Mouse (Mus musculus): ENCODE results near the gene Cox7a2.

Cox7a2 gene

DNA sequence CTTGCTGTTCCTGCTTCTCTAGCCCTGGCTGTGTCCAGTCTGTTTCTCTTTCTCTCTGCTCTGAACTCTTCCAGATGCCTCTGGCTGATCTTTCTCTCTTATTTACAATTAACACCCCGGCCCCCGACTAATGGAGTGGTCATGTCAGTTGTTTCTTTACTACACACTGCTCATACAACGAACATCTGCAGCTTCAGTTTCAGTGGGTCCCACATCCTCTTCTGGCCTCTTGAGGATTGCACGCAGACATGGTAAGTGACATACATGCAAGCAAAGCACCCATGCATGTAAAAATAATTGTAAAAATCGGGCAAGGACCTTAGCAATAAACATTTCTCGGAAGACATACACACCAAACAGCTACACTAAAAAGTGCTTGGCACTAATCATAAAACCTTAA lies 24.1 kb downstream of the Cox7a2 start:
- DNase-seq (ENCODE audit: low spot score in 2 of 2): no peak

DNA sequence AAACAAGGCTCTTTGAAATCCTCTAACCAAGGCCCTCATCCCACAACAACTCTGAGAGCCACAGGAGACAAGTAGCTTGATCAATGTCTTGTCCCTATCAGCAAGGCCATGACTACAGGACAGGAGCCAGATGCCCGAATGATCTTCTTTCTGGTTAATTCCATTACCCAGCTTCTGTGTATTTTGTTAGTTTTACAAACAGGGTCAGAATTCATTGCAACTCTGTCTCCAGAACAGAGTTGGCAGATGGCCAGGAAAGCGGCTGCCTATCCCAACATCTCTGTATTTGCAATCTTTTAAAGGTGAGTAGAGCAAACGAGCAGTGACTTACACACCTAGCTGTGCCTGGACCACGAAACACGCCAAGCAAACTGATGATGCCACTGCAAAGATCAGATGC lies 29.4 kb downstream of the Cox7a2 start:
- no peak for DNase-seq (ENCODE audit: low spot score in 2 of 2)

DNA sequence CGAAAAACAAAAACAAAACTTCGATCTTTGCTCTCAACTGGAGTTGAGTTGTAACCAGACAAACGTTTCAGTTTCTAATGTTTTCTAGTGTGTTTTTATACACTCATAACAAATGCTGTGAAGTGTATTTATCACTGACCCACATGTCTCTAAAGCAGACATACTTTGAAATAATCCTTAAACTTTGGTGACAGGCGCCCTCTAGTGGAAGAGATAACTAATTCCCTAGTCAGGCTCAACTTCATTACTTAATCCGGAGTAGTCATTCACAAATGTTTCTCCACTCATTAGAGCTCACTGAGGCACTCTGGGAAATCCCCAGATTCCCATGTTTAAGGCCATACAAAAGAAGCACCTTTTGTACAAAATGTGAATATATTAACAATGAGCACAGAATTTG lies 36.6 kb downstream of the Cox7a2 start:
- DNase-seq (ENCODE audit: low spot score in 2 of 2): peak in 1 of 2 experiments; percentile 19

DNA sequence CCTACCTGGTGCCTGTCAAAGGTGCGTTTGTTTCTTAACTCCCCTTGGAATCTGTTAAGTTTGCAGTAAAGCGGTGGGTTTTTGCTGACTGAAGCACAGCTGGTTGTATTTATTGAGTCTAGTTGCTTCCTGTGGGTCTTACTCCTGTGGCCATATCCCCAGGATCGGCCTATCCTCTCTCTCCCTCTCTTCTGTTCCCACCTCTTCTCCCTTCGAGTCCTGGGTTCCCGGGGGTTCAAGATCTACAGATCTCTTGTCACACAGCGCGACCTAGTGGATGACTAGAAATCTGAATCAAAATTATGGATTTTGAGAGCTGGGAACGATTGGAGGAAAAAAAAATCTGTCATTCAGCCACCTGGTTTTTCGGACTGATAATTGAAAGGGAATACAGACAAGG lies 38.6 kb downstream of the Cox7a2 start:
- DNase-seq (ENCODE audit: low spot score in 2 of 2): no peak

DNA sequence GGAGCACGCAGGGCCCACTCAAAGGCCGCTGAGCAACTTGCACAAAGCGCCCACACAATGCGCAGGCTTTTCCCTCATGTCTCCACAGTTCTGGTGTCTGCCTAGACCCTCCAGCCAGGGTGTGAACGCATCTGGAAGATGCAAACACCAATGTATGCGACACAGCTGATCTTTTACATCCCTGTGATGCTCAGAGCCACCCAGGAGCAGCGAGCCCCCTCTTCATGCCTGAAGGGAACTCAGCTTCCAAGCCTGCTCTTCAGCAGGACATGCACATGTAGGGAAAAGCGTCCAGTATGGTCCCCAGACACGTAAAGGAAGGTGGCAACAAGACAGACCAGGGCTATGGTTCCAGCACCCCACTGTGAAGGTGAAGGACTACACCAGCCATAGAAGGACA lies 39.5 kb downstream of the Cox7a2 start:
- no peak for DNase-seq (ENCODE audit: low spot score in 2 of 2)

DNA sequence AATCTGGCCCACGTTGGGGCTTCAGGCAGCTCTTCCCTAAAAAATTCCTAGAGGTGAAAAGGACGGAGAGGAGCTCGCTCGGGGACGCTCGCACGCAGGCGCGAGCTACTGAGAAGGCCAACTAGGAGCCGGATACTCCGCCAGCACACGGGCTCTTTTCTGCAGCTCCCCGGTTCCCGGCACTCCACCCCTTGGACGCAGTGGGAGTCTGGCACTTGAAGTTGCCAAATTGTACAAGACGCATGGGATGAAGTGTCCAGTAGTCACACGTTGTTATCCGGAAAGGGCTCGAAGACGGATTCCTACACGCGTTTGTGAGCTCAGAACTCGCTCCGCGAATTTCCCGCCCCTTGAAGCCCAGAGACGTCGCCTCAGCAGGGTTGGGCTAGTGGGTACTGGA lies 40.2 kb downstream of the Cox7a2 start:
- no peak for DNase-seq (ENCODE audit: low spot score in 2 of 2)

DNA sequence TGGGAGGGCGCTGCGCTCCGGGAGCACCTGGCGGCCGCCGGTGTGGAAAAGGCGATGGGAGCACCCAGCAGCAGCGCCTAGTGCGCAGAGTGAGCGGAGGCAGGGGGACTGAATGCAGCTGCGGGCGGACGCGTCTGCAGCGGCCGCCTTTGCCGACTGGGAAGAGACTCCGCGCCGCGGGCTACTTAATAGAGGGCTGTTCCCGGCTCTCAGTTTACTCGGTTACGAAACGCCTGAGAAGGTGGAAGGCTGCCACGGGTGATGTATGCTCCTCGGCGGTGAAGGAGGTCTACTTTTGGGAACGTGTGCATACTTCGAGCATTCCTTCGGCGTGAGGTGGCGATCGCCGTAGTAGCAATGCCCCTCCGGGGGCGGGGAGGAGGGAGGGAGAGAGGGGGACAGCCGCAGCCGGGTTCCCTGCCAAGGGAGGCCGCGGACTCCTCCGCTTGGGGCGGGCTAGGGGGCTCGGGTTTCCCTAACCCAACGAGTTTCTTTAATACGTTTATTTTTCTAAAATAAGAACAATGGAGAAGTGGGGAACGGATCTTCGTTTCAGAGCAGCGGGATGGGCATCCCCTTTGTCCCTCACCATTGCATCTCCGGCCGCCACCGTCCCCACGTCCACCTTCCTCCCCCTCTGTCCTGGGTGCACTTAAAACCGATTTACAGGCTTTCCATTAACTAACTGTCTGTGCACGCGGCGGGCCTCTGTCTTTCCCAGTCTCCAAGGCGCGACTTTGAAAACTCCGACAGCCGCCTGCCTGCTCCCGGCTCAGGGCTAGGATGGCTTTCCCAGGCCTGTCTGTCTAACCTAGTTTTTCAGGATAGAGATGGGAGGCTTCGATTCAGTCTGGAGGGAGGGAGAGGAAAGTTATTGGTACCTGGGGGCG lies 41.0 kb downstream of the Cox7a2 start, which contains the start of gene Col12a1:
TSS of gene Col12a1 (minus strand) at position 351 of the 890 bp plus-strand sequence.
- no peak for DNase-seq (ENCODE audit: low spot score in 2 of 2)

DNA sequence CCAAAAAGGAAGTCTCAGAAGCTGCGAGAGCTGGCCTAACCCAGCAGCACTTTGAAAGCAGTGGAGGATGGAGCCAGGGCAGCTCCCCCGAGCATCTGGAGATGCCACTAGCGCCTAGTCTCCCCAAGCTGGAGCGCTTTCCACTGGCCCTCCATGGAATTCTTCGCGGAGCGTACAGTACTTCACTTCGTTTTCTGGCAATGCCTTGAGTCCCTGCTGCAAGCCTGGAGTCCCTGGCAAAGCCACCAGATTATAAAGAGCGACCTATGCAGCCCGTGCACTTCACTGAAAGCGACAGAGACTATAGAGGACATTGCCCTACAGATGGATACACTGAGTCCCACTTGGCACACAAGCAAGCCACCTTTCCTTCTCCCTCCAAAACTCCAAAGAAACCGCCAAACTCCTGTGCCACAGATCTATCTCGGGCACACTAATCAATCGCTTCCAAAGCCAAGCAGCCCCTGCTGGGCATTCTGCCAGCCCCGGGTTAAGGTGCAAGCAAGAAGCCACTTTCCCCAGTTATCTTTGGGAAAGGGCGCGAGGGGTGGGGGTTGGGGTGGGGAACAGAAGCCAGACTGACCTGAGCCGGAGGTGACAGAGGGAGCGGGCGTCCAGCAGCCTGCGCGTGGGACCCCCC lies 41.7 kb downstream of the Cox7a2 start:
- no peak for DNase-seq (ENCODE audit: low spot score in 2 of 2)

DNA sequence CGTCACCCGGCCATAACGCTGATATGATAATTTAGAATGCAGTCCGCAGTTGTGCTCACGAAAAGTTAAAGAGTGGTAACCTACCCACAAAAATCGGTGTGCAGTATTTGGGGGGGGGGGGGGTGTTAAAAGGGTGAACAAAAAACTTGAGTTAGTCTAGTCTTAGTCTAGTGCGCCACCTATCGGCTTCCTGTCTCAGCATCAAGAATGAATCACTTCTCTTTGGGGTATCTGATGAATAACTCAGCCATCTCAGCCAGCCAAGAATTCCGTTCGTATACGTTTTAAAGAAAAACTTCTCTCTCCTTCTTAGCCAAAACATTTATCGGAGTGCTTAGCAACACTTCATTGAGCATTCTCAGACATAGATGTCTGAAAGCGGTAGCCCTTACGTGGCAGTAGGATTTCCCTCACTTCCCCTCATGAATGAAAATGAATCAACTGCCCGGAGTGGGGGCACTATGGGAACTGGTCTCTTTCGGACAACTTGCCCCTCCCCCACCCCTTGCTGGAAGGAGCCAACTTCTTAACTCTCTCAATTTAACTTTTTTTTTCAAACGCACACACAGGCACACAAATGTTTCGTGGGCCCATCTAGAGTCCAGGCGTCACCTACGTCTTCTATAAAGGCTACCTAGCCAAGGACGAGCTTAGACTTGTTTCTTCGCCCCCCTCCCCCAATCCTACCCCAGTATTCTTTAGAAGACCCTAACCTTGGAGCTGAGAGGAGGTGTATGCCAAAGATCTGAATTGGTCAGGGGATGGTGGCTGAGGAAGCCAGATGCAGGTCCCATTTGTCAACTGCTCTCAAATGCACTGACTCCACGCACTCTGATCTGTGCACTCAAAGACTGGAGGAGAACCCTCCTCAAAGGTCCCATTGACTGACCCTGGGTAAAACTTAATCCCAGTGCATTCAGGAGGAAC lies 42.5 kb downstream of the Cox7a2 start:
- peak; percentile 6 to 29 for DNase-seq (ENCODE audit: low spot score in 2 of 2)

DNA sequence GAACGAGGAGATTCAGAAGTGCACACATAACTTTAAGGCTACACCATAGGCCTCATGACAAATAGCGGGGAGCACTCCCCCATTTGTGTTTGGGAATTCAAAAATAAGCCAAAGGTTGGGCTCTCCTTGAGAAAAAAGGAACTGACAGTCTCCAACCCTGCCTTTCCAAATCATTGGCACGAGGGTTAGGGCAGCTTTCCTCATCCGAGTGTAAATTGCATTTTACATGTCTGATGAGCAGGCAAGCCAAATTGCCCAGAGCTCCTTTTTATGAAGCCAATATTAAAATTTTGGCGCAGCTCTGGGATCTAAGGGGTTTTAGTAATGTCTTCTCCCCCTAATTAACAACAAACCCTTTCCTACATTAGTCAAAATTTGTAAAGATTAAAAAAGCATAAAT lies 43.2 kb downstream of the Cox7a2 start:
- no peak for DNase-seq (ENCODE audit: low spot score in 2 of 2)

DNA sequence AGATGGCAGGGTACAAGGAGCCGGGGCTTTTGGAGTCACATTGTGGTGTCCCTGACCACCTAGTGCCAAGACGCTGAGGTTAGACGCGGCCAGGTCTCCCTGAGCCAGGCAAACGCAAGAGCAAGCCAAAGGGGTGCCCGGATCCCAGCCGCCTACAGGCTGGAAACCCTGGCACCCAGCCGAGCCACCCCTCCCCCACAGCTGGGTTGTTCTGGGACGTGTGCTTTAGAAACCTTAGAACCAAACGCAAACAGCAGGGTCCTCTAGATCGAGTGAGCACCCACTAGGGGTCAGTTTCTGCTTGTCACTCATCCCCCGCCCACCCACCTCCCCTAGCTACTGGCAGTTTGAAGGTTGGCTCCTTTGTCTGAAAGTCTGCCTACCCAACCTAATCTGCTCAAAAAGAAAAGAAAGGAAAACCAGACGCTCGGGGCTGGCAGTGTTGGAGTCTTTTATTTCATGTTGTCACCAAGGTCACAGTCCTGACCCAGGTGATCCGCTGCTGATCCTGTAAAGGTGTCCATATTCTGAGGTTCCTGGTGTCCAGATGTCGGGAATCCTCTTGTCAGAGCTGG lies 45.1 kb downstream of the Cox7a2 start:
- DNase-seq (ENCODE audit: low spot score in 2 of 2): no peak

All from thymus, postnatal 10 days (tissue).